Mouse (Mus musculus) spleen, adult 2 months (tissue): Measurements from ENCODE around the gene Dnajc6.

Experiments used
- CTCF ChIP-seq: fragments of 200-500 bp; IDR thresholded peaks from 2 replicates; pipeline ENCODE4 v1.5.1; 2011; ENCODE audit warnings: mild to moderate bottlenecking, inconsistent platforms; ENCODE audit not compliant: insufficient read depth, insufficient read length, insufficient replicate concordance; ENCODE audit errors: extremely low read depth
- POLR2A ChIP-seq: fragments of 200-500 bp; IDR thresholded peaks from 2 replicates; pipeline ENCODE4 v1.6.1; 2011; ENCODE audit warnings: low read depth, low read length, inconsistent platforms

DNA sequence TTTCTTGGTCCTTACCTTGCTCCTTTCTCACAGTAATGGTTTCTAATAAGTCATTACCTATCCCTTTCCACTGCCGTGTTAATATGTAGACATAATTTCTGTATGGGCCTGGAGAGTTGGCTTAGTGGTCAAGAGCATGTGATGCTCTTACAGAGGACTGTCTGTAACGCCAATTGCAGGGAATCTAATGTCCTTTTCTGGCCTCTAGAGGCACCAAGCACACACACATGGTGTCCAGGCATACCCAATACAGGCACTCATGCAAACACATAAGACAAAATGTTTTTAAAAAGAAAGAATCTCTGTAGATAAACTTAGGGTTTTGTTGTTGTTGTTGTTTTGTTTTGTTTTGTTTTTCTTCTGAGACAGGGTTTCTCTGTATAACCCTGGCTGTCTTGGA lies 121.3 kb downstream of the Dnajc6 start:
- TF ChIP-seq CTCF = no peak
- no peak for TF ChIP-seq POLR2A
